Mouse (Mus musculus): ENCODE measurements around the gene Tiprl.

Tiprl gene

DNA sequence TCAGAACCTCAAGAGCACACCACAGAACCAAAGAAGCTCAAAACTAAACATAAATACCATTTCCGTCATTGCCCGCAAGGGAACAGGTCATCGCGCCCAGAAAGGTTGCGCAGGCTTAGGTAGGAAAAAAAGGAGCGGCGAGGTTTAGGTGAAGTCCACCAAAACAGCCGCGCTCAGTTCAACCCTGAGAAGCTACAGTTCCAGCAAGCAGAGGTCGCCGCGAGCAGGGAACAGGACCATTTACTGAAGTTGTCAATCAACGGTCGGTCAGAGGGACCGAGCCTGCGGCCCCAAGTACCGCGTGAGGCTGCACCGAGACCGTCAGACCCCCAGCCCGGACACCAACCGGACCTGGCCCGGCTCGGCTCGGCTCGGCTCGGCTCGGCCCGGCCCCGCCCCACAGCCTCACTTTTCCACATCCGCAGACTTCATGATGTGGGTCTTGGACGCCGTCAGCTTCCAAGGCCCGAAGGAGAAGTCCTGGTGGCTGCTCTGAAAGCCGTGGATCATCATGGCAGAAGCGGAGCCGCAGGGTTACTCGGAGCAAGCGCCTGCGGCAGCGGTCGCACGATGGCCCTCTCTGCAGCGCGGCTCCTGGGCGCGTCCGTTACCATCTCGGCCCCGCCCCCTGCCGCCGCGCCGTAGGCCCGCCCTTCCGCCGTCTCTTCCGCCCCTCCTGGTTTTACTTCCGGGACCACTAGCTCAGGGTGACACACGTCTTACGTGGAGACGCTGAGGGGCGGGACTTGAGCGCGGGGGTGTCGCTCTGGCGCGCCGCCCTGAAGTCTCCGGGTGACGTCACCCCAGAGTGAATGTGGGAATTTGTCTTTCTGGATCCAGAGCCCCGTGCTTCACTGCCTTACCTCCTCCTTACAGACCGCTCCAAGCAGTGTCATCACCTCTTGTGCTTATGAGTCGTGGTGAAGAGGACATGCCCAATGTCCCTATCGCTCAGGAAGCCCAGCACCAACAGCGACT lies at the start of gene Tiprl:
Tiprl (minus strand) TSS at position 676 of the 978 bp plus-strand sequence.
- peak; percentile 96 for DNase-seq (ENCODE audit: low spot score)

DNA sequence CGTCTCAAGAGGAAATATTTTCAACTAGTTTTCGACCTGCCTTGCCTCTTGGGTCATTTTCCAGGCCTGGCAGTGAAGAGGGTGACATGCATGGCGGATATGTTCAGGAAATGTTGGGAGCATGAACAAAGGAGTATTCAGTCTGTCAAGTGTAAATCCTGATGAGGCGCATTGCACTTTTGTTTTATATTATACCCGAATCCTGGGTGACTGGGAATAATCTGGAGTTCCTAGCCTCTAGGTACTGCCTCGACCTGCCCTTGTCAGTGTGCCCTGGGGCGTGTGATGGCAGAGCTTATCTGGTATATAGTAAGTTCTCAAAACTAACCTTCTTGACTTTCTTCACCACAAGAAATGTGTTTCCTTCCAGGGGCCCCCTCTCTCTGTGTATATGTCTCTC lies 47.3 kb upstream of the Tiprl start:
- no peak for DNase-seq (ENCODE audit: low spot score)

DNA sequence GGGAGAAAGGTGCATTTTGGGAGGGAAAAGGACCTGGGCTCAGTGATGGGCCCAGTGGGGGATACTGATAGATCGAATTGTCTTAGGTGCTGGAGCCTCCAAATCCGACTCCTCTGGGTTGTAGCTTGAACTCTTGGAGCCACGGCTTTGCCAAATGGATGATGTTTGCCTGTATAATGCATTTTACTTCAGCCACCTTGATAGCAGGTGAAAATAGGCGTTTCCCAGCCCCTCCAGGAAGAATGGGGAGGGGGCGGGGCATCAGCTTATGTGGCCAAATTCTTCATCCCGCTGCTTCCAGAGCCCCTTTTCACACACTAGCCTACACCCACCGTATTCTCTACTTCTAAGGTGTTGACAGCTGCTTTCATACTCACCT lies 46.2 kb upstream of the Tiprl start:
- DNase-seq (ENCODE audit: low spot score), result no peak

DNA sequence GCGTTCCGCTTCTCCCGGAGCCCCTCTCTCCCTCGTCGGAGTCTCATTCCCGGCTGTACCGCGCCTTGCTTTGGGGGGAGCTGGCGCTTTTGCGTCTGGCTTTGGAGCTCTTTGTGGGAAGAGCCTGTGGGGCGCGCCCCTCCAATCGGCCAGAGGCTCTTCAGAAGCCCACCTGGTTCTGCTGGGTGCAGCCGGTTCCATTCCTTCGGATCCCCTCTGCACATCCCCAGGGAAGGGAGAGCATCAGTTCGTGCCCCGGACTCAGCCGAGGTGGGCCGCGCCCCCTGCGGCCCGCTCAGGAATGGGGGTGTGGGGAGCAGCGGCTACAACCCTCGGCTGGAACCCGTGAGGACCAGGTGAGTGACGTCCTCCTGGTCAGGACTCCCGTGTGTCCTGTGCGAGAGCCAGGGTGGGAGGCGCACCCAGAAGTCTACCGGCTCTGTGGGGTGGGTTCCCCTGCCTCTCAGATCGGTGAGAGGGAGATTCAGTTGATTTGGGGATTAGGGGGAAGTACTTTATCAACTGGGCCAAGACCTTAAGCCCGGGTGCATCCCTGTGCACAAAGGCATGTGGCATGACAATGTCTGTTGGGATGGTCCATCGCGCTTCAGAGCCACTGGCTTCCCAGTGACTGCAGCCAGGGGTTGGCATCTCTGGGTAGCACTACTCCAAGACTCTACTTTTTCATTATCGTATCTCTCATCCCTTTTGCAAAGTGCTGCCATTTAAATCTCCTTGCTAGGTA lies 45.6 kb upstream of the Tiprl start:
- DNase-seq (ENCODE audit: low spot score), result no peak

DNA sequence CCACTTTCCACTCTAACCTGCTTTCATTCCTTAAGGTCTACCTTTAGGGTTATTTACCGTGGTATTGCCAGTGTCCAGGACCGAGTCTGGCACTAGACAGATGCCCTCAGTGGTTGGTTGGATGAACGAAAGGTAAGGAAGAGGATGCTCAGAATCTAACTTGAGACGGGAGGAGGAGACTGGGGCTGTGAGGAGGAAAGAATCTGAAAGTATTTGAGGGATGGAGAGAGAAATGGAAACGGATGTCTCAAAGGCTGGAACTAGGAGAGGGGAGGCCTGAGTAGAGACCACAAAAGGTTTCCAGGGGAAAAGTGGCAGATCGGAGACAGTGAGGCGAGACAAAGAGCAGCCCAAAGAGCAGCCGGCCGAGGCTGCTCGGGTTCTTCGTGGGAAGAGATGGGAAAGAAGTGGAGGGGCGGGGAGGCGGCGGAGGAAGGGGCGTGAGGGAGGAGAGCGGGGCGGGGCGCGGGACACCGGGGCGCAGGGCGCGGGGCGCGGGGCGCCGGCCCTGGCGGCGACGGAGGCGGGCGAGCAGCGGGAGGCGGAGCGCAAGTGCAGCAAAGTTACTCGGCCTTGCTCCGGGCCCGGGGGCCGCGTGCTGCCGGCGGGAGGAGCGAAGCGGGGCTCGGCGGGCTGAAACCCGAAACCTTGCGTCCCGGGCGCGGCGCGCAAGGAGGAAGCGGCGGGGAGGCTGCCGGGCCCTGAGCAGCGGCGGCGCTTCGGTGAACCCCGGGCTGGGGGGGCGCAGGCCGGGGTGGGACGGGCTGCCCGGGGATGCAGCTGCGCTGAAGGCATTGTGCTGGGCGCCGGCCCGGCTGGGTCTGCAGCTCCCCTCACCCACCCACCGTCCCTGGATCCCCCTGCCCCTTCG lies 44.8 kb upstream of the Tiprl start:
- DNase-seq (ENCODE audit: low spot score), result peak; percentile 63

DNA sequence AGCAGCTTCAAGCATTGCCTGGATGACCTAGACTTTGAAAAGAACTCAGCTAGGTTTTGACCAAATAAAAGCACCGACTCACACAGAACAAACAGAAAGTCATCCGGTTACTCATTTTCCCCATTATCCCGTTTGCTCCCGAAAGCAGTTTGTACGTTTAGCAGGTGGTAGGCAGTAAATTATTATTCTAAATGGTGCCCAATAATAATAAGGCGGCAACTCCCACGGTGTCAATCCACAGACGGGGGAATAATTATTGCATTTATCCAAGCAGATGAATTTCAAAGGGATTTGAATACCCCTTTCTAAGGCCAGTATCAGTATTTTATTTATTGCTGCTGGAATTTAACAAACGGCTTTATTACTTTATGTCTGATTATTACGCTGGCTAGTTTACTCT lies 43.9 kb upstream of the Tiprl start:
- DNase-seq (ENCODE audit: low spot score), result no peak

DNA sequence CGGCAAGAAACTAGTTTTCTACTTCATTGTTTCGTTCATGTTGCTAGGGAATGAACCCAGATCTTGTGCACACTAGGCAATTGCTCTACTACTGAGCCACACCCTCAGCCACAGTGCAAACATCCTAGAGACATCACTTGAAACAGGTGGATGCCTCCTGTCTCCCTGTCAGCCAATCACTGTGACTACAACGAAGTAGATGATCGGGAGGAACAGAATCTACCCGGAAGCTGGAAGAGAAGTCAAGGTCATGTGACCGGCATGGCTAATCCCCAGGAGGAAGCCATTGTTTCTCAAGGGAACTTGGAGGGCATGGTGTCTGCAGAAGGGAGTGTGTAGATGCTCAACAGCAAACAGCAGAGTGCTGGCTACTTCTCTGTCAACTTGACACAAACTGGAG lies 38.1 kb upstream of the Tiprl start:
- no peak for DNase-seq (ENCODE audit: low spot score)

DNA sequence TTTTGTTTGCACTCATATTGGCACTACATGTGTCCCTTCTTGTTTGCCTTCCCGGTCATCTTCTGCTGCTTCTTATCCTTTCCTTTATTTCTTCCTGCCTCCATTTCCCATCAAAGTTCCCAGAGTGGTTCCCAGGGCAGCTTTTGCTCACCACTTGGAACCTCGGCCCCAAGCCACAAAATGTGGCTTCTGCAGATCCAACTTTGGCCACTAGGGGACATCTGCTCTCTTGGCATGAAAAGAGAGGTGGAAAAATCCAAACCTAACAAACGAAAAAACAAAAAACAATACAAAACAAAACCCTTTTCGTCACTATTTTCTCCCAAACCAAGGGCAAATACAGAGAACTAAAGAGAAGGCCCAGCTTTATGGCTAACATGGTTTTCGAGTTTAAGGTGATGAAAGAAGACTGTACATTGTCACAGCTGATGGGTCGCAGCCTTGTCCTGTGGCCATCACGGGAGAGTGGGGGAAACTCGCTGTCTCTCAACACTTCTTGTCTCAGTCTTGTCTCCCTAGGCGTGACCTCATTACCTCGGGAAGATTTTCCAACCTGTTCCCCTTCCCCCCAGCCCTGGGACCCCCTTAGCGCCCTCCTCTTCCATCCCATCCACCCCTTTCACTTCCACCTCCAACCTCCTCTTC lies 15.4 kb upstream of the Tiprl start:
- peak; percentile 62 for DNase-seq (ENCODE audit: low spot score)

DNA sequence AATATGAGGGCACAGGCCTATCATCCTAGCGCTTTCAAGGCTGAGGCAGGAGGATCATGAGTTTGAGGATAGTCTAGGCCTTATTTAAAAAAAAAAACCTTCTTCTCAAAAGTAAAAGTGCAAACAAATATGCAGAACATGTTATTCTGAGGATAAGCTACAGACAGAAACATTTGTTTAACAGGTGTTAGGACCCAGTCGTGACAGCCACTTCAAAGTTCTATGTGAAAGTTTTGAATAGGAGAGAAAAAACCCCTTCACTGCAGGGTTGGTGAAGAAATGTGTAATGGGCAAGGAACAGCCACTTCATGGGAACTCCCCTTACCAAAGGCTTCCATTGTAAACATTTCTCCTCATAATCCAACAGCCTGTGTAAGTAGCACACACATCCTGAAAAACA lies 13.8 kb upstream of the Tiprl start:
- no peak for DNase-seq (ENCODE audit: low spot score)

DNA sequence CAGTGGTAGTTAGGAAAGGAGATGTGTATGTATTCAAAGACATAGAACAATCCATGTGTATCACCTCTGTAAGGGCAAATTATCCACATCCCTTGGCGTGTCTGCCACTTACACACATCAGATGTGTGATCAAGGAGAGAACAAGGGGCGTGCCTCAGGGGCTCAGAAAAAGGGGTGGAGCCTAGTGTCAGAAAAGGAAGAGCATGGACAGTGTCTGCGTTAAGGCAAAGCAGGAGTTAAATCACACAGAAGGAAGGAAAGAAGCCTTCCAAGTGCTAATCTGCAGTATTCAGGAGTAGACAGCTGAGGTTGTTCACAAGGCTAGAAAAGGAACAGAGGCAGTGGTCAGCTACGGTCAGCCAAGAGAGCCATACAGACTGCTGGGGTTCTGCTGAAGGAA lies 12.0 kb upstream of the Tiprl start:
- no peak for DNase-seq (ENCODE audit: low spot score)

DNA sequence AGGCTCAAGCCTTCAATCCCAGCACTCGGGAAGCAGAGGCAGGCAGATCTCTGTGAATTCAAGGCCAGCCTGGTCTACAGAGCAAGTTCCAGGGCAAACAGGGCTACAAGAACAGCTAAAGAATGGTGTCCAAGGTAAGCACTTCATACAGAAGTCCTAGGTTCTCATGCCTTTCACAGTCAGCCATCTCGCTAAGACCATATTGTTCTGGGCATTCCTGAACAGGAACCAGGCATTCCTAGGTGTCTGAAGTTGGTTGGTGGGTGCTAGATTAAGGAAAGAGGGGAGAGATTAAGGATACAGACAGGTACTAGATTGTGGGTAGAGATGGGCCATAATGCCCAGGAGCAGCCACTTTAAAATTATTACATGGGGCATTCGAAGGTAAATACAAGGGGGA lies 11.0 kb upstream of the Tiprl start:
- no peak for DNase-seq (ENCODE audit: low spot score)

DNA sequence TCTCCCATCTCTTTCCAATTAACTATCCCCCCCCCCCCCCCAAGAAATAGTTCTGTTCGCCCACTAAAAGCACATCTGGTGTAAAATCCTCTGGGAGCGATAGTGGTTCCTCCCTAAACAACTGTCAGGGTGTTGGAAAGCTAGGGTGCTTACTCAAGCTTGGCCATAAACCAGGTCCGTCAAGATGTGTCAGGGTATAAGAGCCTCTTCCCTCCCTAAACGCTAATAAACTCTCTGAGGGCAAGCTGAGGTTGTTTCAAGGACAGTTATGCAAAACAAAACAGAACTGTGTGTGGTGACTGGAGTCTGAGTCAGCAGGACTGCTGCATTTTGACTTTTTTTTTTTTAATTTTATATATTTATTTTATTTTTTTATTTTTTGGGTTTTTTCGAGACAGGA lies 10.3 kb upstream of the Tiprl start:
- no peak for DNase-seq (ENCODE audit: low spot score)

DNA sequence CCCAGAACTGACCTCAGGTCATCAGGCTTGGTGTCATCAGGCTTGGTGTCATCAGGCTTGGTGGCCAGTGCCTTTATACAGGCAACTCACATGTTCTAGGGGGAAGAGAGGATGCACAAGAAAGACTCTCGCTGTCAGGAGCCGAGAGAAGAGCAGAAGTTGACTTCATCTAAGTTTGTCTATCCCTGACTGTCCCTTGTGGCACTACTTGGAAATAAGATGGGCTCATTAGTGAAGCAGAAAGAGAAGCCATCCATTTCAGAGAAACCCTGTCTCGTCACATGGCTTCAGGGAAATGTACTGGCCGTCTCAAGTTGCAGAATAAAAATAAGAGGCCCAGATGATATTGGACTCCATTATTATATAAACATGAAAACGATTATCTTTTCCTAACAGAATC lies 9.8 kb upstream of the Tiprl start:
- no peak for DNase-seq (ENCODE audit: low spot score)

DNA sequence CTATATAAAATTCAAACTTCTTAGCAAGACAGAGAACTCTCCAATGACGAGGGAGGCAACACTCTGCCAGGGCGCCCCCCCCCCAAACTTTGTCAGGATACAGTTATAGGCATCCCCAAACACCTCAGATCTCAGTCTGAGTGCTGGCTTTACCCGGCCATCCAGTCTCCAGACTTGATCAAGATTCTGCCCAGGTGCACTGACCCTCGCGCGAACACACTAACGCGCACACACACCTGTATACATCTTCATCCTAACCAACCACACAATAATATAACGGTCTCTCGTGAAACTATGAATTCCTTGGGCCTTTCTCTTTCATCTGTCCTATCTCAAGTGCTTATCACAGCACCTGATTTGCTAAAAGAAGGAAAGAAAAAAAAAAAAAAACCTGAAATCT lies 950 bp downstream of the Tiprl start:
- no peak for DNase-seq (ENCODE audit: low spot score)

DNA sequence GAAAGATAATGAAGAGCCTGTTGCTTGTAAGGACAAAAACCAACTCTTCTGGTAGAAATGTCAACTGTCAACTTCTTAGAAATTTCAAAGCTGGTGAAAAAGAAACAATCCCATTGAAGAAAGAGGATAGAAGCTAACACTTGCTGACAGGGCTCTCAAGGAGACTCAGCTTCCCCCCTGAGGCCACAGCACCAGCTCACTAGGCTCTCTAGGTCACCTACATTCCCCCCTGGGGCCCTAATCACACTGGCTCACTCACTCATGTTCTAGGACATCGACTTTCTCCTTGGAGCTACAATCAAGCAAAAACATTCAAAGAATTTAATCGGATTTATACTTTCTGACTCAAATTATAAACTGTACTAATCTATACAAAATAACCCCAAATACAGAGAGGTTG lies 3.0 kb downstream of the Tiprl start:
- no peak for DNase-seq (ENCODE audit: low spot score)

DNA sequence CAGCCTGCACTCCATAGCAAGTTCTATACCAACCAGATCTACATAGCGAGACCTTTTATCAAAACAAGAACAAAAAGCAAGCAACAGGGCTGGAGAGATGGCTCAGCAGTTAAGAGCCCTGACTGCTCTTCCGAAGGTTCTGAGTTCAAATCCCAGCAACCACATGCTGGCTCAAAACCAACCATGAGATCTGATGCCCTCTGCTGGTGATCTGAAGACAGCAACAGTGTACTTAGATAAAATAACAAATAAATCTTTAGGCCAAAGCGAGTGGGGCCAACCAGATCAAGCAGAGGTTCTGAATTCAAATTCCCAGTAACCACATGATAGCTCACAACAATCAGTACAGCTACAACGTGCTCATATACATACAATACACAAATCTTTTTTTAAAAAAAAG lies 6.1 kb downstream of the Tiprl start:
- no peak for DNase-seq (ENCODE audit: low spot score)

DNA sequence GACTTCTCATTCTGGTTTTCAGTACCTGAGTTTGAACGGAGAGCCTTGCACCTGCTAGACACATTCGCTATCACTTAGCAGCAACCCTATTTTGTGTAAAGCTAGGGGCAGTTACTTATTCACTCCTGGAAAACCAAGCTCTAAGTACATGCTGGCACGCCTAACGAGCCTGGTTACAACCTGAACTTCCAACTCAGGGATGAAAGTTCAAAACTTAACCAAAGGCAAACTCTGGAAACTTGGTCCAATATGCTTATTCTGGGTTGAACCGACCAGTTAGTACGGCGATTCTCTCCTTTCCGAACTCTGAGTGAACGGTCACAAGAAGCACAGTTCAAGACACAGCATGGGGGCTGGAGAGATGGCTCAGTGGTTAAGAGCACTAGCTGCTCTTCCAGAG lies 7.2 kb downstream of the Tiprl start:
- DNase-seq (ENCODE audit: low spot score), result no peak

DNA sequence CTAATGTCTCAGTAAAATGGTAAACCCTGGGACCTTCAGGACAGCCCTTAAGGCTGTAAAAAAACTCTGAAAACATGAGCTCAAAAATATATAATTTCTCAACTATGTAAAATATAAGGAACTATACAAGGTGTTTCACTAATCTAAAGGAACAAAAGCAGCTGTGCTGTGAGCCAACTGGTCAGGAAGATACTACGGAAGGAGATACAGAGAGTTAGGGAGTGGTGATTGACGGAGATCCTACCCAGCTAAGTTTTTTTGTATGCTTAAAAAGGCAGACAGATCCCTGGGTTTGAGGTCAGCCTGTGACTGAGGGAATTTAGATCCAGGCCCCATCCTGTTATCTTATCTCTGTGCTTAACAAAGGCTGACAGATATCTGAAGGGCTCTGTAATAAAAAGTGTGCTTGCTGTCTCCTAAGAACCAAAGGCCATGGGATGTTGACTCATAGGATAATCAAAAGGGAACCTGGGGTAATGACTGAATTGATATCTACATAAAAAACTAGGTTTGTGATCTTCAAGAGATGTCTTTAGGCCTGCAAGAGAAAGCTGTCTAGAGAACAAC lies 19.7 kb downstream of the Tiprl start:
- DNase-seq (ENCODE audit: low spot score), result no peak

DNA sequence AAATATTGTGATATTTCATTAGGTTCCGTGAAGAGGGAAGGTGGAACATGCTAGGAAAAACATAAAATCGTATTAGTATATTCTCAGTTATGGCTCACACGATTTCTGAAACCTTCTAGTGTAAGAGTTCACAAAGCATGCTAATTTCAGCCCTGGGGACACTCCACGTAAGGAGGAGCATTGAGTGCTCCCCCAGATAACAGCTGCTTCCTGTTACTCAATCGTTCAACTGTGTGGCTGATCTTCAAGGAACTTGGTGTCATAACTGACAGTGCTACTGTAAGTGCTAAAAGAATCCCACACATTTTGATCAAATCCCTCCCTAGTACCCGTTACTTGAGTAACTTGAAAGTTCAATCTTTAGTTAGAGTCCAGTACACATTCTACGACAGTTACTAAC lies 21.0 kb downstream of the Tiprl start:
- DNase-seq (ENCODE audit: low spot score), result no peak

DNA sequence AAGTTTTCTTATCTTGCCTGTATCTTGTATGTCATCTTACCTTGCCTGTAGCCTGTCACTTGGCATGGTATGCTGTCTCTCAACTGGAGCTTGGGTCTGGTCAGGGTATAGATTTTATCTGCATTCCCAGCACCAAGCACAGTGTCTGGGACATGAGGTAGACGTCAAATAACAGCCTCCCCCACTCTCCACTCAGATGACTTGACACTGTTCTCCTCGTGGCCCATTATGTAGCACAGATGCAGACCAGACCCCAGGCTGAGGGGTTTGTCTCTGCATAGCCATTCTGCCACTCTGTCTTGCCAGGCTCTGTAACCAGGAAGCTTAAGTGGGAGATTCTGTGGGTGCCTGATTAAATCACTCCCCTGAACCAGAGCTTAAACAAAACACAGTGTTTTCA lies 31.2 kb downstream of the Tiprl start:
- DNase-seq (ENCODE audit: low spot score), result no peak

DNA sequence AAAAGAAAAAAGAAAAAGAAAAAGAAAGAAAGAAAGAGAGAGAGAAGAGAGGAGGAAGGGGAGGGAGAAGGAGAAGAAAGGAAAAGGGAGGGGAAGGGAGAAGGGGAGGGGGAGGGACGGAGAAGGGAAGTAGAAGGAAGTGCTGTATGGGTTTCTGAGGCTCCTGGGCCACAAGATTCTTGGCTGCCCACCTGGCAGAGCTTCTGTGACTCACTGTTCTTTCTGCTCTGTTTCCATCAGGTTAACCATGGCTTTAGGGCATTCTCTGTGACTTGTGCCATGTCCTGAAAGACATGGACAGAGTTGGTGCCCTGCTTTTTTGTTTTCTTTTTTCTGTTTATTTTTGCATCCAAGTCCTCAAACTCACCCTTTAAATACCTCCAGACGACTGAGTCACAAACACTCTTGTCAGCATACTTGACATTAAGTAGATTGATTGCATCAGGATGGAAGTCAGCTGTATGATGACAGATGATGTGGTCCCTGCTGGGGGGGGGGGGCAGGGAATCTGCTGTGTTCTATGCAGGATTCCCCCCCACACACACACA lies 33.2 kb downstream of the Tiprl start:
- DNase-seq (ENCODE audit: low spot score), result no peak

Data from ovary, postnatal 14 days (tissue).